Mouse (Mus musculus) erythroblast, embryonic 14.5 days (primary cell): Measurements from ENCODE around the gene Apol8.

Experiments
- GATA1 ChIP-seq: IDR thresholded peaks from 2 replicates; pipeline ENCODE4 v1.6.1; 2012; ENCODE audit warnings: low read length, inconsistent platforms, mixed read lengths
- TAL1 ChIP-seq: IDR thresholded peaks from 3 replicates; pipeline ENCODE4 v1.6.1; 2012; ENCODE audit warnings: low read length, inconsistent platforms, mixed read lengths

DNA sequence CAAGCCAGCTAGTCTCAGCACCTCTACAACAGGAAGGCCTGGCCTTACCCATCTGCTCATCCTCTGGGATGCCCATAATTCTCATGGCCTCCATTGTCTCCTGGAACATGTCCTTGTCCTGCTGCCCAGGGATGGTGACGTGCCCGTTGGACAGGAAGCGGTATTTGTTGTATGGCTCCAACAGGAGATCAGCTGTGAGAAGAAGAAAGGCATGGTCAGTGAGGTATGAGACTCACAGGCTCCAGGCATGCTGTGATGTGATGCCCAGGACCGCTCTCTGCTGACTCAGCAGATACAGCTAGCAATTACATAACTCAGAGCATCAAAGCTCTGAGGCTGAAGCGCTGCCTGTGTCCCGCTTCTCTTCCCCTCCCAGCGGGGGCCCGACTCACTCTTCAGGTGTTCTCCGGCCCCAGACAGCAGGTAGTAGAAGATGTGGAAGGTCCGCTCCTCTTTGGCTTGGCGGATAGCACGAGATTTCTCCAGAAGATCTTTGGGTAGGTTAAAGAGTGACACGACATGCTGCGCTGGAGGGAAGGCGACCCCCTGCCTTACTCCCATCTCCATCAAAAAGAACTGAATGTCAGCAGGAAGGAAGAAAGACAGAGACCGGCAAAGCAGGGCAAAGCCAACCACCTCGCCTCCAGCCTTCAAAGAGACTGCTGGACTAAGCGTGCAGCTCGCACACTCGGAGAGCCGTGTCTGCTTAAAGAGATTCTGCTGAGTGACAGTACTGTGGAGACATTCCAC is 34.0 kb upstream of the Apol8 start:
- TF ChIP-seq GATA1: no peak
- TF ChIP-seq TAL1: no peak
